17 mouse cellular contexts compared by ENCODE assay signal in the genomic region with DNA sequence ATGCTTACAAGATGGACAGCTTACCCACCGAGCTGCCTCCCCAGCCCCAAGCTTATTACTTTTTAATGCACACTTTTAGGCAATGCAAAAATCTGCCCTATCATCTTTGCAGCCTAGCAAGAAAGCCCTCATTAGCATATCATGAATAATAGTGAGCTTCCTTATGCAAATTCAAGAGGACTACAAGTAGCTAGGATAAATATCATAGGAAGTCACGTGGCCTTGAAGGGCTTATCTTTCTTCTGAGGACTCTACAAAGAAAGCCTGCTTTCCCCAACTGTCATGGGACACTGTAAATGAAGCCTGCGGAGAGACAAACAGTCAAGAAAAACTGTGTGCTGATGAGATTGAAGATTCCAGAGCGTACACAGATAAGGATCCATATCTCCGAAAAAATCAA. TPM values are rescaled to one million over a fixed set of nuclear protein-coding genes. Genes with fewer than 3 reads are reported as not detected.
A peak's percentile ranks its signal among the peaks of the same experiment; 100 is the strongest.
DNase-seq lines count a peak whose midpoint lies in the region; ATAC-seq and TF ChIP-seq lines count a peak whose summit lies in the region.
"Had no signal": no experiment of that assay in that cellular context is flagged by ENCODE, and none has a peak within 500 bp of the region (broad histone marks: within the 10 kb centered on the region; RNA-seq: fewer than 3 reads in every experiment).

No protein-coding gene starts in this region.

- no peak for ATAC-seq in midbrain, embryonic 12.5 days (ENCODE audit: low FRiP score, low read depth)
- ATAC-seq in midbrain, postnatal 0 days (ENCODE audit: low FRiP score) = no peak; the same call in 1 of the 2 replicates
- peak; percentile 79 for ATAC-seq in CD4-positive, CD25-positive, alpha-beta regulatory T cell, adult 4 months
- ATAC-seq in forebrain, embryonic 14.5 days = peak; percentile 68
- no peak for ATAC-seq in liver, postnatal 0 days
- ATAC-seq: intestine, embryonic 15.5 days had no signal

- H3K9ac ChIP-seq in midbrain, embryonic 12.5 days (replicated peaks) = no peak overlapping the region
- no peak overlapping the region for H3K9ac ChIP-seq in midbrain, postnatal 0 days (replicated peaks; ENCODE audit: low read length, poor library complexity, severe bottlenecking)
- no peak overlapping the region for H3K9ac ChIP-seq in forebrain, embryonic 14.5 days (ENCODE audit: low read length)
- H3K9ac ChIP-seq in liver, postnatal 0 days (replicated peaks) = no peak overlapping the region
- H3K9ac ChIP-seq: embryonic facial prominence, embryonic 12.5 days; intestine, embryonic 15.5 days; limb, embryonic 13.5 days had no signal

- DNase-seq in midbrain, postnatal 0 days (ENCODE audit: low spot score) = no peak
- peak; percentile 65 for DNase-seq in forebrain, embryonic 14.5 days (ENCODE audit: low spot score)
- DNase-seq in liver, postnatal 0 days = no peak
- DNase-seq in frontal cortex, postnatal 36 days (ENCODE audit: low spot score in 2 of 2) = no peak
- DNase-seq in embryo, embryonic 10.5 days (ENCODE audit: low spot score) = no peak
- no peak for DNase-seq in adipocyte (ENCODE audit: low spot score)
- DNase-seq: cerebellum, adult 9-11 months; heart, adult 2 months; heart, postnatal 36 days; lung, postnatal 4 days had no signal

- no peak for TF ChIP-seq CTCF in midbrain, postnatal 0 days (IDR thresholded peaks at IDR 0.05)
- no peak for TF ChIP-seq CTCF in liver, postnatal 0 days (IDR thresholded peaks at IDR 0.05; ENCODE audit: low read depth)

- H3K36me3 ChIP-seq in midbrain, embryonic 12.5 days = no peaks in the 10 kb centered on the region
- H3K36me3 ChIP-seq in midbrain, postnatal 0 days (ENCODE audit: insufficient read depth, low read length) = no peaks in the 10 kb centered on the region
- no peaks in the 10 kb centered on the region for H3K36me3 ChIP-seq in forebrain, embryonic 14.5 days (ENCODE audit: control insufficient read depth, insufficient read depth, low read length)
- H3K36me3 ChIP-seq in liver, postnatal 0 days (replicated peaks; ENCODE audit: insufficient read depth, low read length) = no peaks in the 10 kb centered on the region
- H3K36me3 ChIP-seq: embryonic facial prominence, embryonic 12.5 days; intestine, embryonic 15.5 days; limb, embryonic 13.5 days had no signal

- peaks cover 14% of the 10 kb centered on the region for H3K4me1 ChIP-seq in midbrain, embryonic 12.5 days
- H3K4me1 ChIP-seq in midbrain, postnatal 0 days (ENCODE audit: insufficient read depth, low read length) = no peaks in the 10 kb centered on the region
- H3K4me1 ChIP-seq in forebrain, embryonic 14.5 days (ENCODE audit: control insufficient read depth, insufficient read depth, low read length) = 0 out of 2 replicates have a peak, but pooled peaks cover 4% of the 10 kb centered on the region
- peaks cover 47% of the 10 kb centered on the region for H3K4me1 ChIP-seq in liver, postnatal 0 days (ENCODE audit: insufficient read depth)

- peak overlapping the region; percentile 47 for H3K27ac ChIP-seq in midbrain, embryonic 12.5 days (replicated peaks)
- no peak overlapping the region for H3K27ac ChIP-seq in midbrain, postnatal 0 days (ENCODE audit: low read depth, low read length)
- no peak overlapping the region for H3K27ac ChIP-seq in forebrain, embryonic 14.5 days (ENCODE audit: low read depth, low read length)
- no peak overlapping the region for H3K27ac ChIP-seq in liver, postnatal 0 days (ENCODE audit: low read depth)
- H3K27ac ChIP-seq: heart, adult 2 months; limb, embryonic 13.5 days had no signal

- WGBS in midbrain, embryonic 12.5 days = 71% methylated on average over 5 of the region's 5 CpGs
- WGBS in midbrain, postnatal 0 days = 44% methylated on average over 5 of the region's 5 CpGs
- 63% methylated on average over 5 of the region's 5 CpGs for WGBS in forebrain, embryonic 14.5 days
- WGBS in liver, postnatal 0 days (ENCODE audit: insufficient replicate concordance) = 44% methylated on average over 5 of the region's 5 CpGs

- no peaks in the 10 kb centered on the region for H3K9me3 ChIP-seq in midbrain, embryonic 12.5 days
- no peaks in the 10 kb centered on the region for H3K9me3 ChIP-seq in midbrain, postnatal 0 days (ENCODE audit: low read length)
- H3K9me3 ChIP-seq in forebrain, embryonic 14.5 days (replicated peaks; ENCODE audit: control insufficient read depth, low read length) = no peaks in the 10 kb centered on the region
- no peaks in the 10 kb centered on the region for H3K9me3 ChIP-seq in liver, postnatal 0 days (ENCODE audit: low read length)
- H3K9me3 ChIP-seq: embryonic facial prominence, embryonic 12.5 days; intestine, embryonic 15.5 days; limb, embryonic 13.5 days had no signal

- no peak overlapping the region for H3K4me2 ChIP-seq in midbrain, embryonic 12.5 days (replicated peaks)
- H3K4me2 ChIP-seq in midbrain, postnatal 0 days (ENCODE audit: low read depth, low read length, poor library complexity, severe bottlenecking) = no peak overlapping the region
- no peak overlapping the region for H3K4me2 ChIP-seq in forebrain, embryonic 14.5 days (ENCODE audit: low read length)
- no peak overlapping the region for H3K4me2 ChIP-seq in liver, postnatal 0 days (ENCODE audit: low read depth, low read length)
- H3K4me2 ChIP-seq: embryonic facial prominence, embryonic 12.5 days; intestine, embryonic 15.5 days; limb, embryonic 13.5 days had no signal

- peak; percentile 49; the same call in 1 of the 2 replicates for TF ChIP-seq EP300 in liver, postnatal 0 days (IDR thresholded peaks at IDR 0.05; ENCODE audit: low read depth)

- H3K27me3 ChIP-seq in midbrain, embryonic 12.5 days = no peaks in the 10 kb centered on the region; the same call in 1 of the 2 replicates
- no peaks in the 10 kb centered on the region for H3K27me3 ChIP-seq in midbrain, postnatal 0 days (ENCODE audit: insufficient read depth, low read length)
- H3K27me3 ChIP-seq in forebrain, embryonic 14.5 days (replicated peaks; ENCODE audit: control insufficient read depth, insufficient read depth, low read length) = no peaks in the 10 kb centered on the region
- H3K27me3 ChIP-seq in liver, postnatal 0 days (ENCODE audit: insufficient read depth, low read length) = no peaks in the 10 kb centered on the region
- H3K27me3 ChIP-seq: embryonic facial prominence, embryonic 12.5 days; intestine, embryonic 15.5 days; limb, embryonic 13.5 days had no signal

- H3K4me3 ChIP-seq in midbrain, embryonic 12.5 days = no peak overlapping the region
- no peak overlapping the region for H3K4me3 ChIP-seq in midbrain, postnatal 0 days (ENCODE audit: low read depth, low read length)
- no peak overlapping the region for H3K4me3 ChIP-seq in forebrain, embryonic 14.5 days (ENCODE audit: low read depth, low read length)
- H3K4me3 ChIP-seq in liver, postnatal 0 days (ENCODE audit: low read depth, low read length) = no peak overlapping the region
- H3K4me3 ChIP-seq: embryonic facial prominence, embryonic 12.5 days; heart, adult 2 months; intestine, embryonic 15.5 days; limb, embryonic 13.5 days had no signal

RNA-seq across cellular contexts. Expression of a gene that starts 22.0 kb away (rescaled TPM):
- polyA plus RNA-seq in midbrain, embryonic 12.5 days (2016; fragmentation: Nextera tagmentation; extraction: Ambion mirVana) = 0.43 and 0.63 TPM in 2 replicates
- total RNA-seq in midbrain, postnatal 0 days (2014; rRNA removed) = 16.4 and 21.8 TPM in 2 replicates
- 20.8 and 23.5 TPM in 2 replicates for polyA plus RNA-seq in midbrain, postnatal 0 days (2015; fragmentation: Nextera tagmentation; extraction: Ambion mirVana)
- polyA plus RNA-seq in CD4-positive, CD25-positive, alpha-beta regulatory T cell, adult 4 months (2017; shearing (Covaris generic)) = under 1 TPM in 1 of 2 experiments, not detected in 1; 0.91 TPM
- polyA plus RNA-seq in forebrain, embryonic 14.5 days (2014; fragmentation: Nextera tagmentation; extraction: Ambion mirVana) = 1.9 and 3.4 TPM in 2 replicates
- polyA plus RNA-seq in liver, postnatal 0 days (2015; fragmentation: Nextera tagmentation; extraction: Ambion mirVana) = 2.1 and 2.2 TPM in 2 replicates
- polyA plus RNA-seq: testis, adult 2 months had no signal

RNA-seq across cellular contexts. Expression of a gene that starts 30.9 kb away (rescaled TPM):
- 0.56 TPM in 1 of 2 replicates, not detected in the other for polyA plus RNA-seq in midbrain, embryonic 12.5 days (2016; fragmentation: Nextera tagmentation; extraction: Ambion mirVana)
- 3.3 TPM in 1 of 2 replicates, not detected in the other for total RNA-seq in midbrain, postnatal 0 days (2014; rRNA removed)
- not detected in 2 replicates for polyA plus RNA-seq in midbrain, postnatal 0 days (2015; fragmentation: Nextera tagmentation; extraction: Ambion mirVana)
- polyA plus RNA-seq in CD4-positive, CD25-positive, alpha-beta regulatory T cell, adult 4 months (2017; shearing (Covaris generic)) = not detected
- not detected in 2 replicates for polyA plus RNA-seq in forebrain, embryonic 14.5 days (2014; fragmentation: Nextera tagmentation; extraction: Ambion mirVana)
- polyA plus RNA-seq in liver, postnatal 0 days (2015; fragmentation: Nextera tagmentation; extraction: Ambion mirVana) = not detected in 2 replicates
- polyA plus RNA-seq: embryonic facial prominence, embryonic 12.5 days; heart, adult 2 months; limb, embryonic 13.5 days; testis, adult 2 months had no signal

RNA-seq across cellular contexts. Expression of a gene that starts 36.3 kb away (rescaled TPM):
- polyA plus RNA-seq in midbrain, embryonic 12.5 days (2016; fragmentation: Nextera tagmentation; extraction: Ambion mirVana) = 163 and 183 TPM in 2 replicates
- 520 and 652 TPM in 2 replicates for total RNA-seq in midbrain, postnatal 0 days (2014; rRNA removed)
- 320 and 345 TPM in 2 replicates for polyA plus RNA-seq in midbrain, postnatal 0 days (2015; fragmentation: Nextera tagmentation; extraction: Ambion mirVana)
- 100 to 1,000 TPM; 277 to 325 TPM for polyA plus RNA-seq in CD4-positive, CD25-positive, alpha-beta regulatory T cell, adult 4 months (2017; shearing (Covaris generic))
- 261 and 263 TPM in 2 replicates for polyA plus RNA-seq in forebrain, embryonic 14.5 days (2014; fragmentation: Nextera tagmentation; extraction: Ambion mirVana)
- 311 and 324 TPM in 2 replicates for polyA plus RNA-seq in liver, postnatal 0 days (2015; fragmentation: Nextera tagmentation; extraction: Ambion mirVana)

RNA-seq across cellular contexts. Expression of a gene that starts 48.2 kb away (rescaled TPM):
- not detected in 2 replicates for polyA plus RNA-seq in midbrain, embryonic 12.5 days (2016; fragmentation: Nextera tagmentation; extraction: Ambion mirVana)
- not detected in 2 replicates for total RNA-seq in midbrain, postnatal 0 days (2014; rRNA removed)
- polyA plus RNA-seq in midbrain, postnatal 0 days (2015; fragmentation: Nextera tagmentation; extraction: Ambion mirVana) = not detected in 2 replicates
- not detected for polyA plus RNA-seq in CD4-positive, CD25-positive, alpha-beta regulatory T cell, adult 4 months (2017; shearing (Covaris generic))
- polyA plus RNA-seq in forebrain, embryonic 14.5 days (2014; fragmentation: Nextera tagmentation; extraction: Ambion mirVana) = not detected in 2 replicates
- polyA plus RNA-seq in liver, postnatal 0 days (2015; fragmentation: Nextera tagmentation; extraction: Ambion mirVana) = not detected in 2 replicates
- total RNA-seq: heart, adult 2 months; heart, postnatal 36 days; left cerebral cortex, adult 18-20 months had no signal
- polyA plus RNA-seq: embryonic facial prominence, embryonic 12.5 days; heart, adult 2 months; intestine, embryonic 15.5 days; limb, embryonic 13.5 days; testis, adult 2 months had no signal

RNA-seq across cellular contexts. Expression of a gene that starts 54.7 kb away (rescaled TPM):
- not detected in 2 replicates for polyA plus RNA-seq in midbrain, embryonic 12.5 days (2016; fragmentation: Nextera tagmentation; extraction: Ambion mirVana)
- not detected in 2 replicates for total RNA-seq in midbrain, postnatal 0 days (2014; rRNA removed)
- polyA plus RNA-seq in midbrain, postnatal 0 days (2015; fragmentation: Nextera tagmentation; extraction: Ambion mirVana) = not detected in 2 replicates
- polyA plus RNA-seq in CD4-positive, CD25-positive, alpha-beta regulatory T cell, adult 4 months (2017; shearing (Covaris generic)) = not detected
- polyA plus RNA-seq in forebrain, embryonic 14.5 days (2014; fragmentation: Nextera tagmentation; extraction: Ambion mirVana) = not detected in 2 replicates
- not detected in 2 replicates for polyA plus RNA-seq in liver, postnatal 0 days (2015; fragmentation: Nextera tagmentation; extraction: Ambion mirVana)
- total RNA-seq: heart, adult 2 months; heart, postnatal 36 days; left cerebral cortex, adult 18-20 months had no signal
- polyA plus RNA-seq: embryonic facial prominence, embryonic 12.5 days; heart, adult 2 months; intestine, embryonic 15.5 days; limb, embryonic 13.5 days; testis, adult 2 months had no signal

Comparison
In these comparisons a context has a peak if more than half of its experiments do, and no peak if none do; other contexts are left out.
1. ATAC-seq: peak in CD4-positive, CD25-positive, alpha-beta regulatory T cell, adult 4 months (single experiment) and forebrain, embryonic 14.5 days (single experiment); none in midbrain, embryonic 12.5 days (single experiment), midbrain, postnatal 0 days (single experiment) and liver, postnatal 0 days (single experiment).